Mouse (Mus musculus) testis, adult 2 months (tissue): Measurements from ENCODE around the gene Rngtt. TPM values are rescaled to one million over a fixed set of nuclear protein-coding genes. Genes with fewer than 3 reads are reported as not detected.

Experiments used
- H3K27ac ChIP-seq: fragments of 200-500 bp; 2 replicates; pipeline ENCODE4 v1.5.1; 2012; ENCODE audit warnings: low read depth, low read length; ENCODE audit not compliant: control insufficient read depth, insufficient read depth
- H3K27me3 ChIP-seq: fragments of 200-500 bp; 2 replicates; pipeline ENCODE4 v1.6.1; 2012; ENCODE audit warnings: mild to moderate bottlenecking, low read length, moderate library complexity; ENCODE audit not compliant: control insufficient read depth, insufficient read depth
- H3K36me3 ChIP-seq: fragments of 200-500 bp; 2 replicates; pipeline ENCODE4 v1.6.1; 2012; ENCODE audit warnings: mild to moderate bottlenecking, low read length; ENCODE audit not compliant: control insufficient read depth, insufficient read depth
- H3K4me1 ChIP-seq: fragments of 200-500 bp; 2 replicates; pipeline ENCODE4 v1.6.1; 2012; ENCODE audit warnings: low read length; ENCODE audit not compliant: control insufficient read depth, insufficient read depth
- H3K4me3 ChIP-seq: fragments of 200-500 bp; 2 replicates; pipeline ENCODE4 v1.5.1; 2012; ENCODE audit warnings: low read depth, mild to moderate bottlenecking, low read length, moderate library complexity, mixed read lengths; ENCODE audit not compliant: control insufficient read depth
- CTCF ChIP-seq: fragments of 200-500 bp; IDR thresholded peaks from 2 replicates; pipeline ENCODE4 v1.5.1; 2012; ENCODE audit warnings: low read depth, mild to moderate bottlenecking, inconsistent platforms, low read length, moderate library complexity; ENCODE audit not compliant: control insufficient read depth, insufficient read depth, insufficient replicate concordance
- POLR2A ChIP-seq: fragments of 200-500 bp; IDR thresholded peaks from 2 replicates; pipeline ENCODE4 v1.6.1; 2012; ENCODE audit warnings: low read depth, mild to moderate bottlenecking, inconsistent platforms, low read length, moderate library complexity; ENCODE audit not compliant: control insufficient read depth
- polyA plus RNA-seq: library from polyadenylated mRNA; depleted of rRNA; stranded (reverse); fragments of >200 nt; gene quantifications from 2 replicates; pipeline ENCODE4 v1.2.3, GENCODE M21; 2012

Rngtt gene
- polyA plus RNA-seq, 1 experiment, result 2.0 TPM

GRCm38 (mm10) chr4:33281891-33282685 is 28.0 kb upstream of the Rngtt start:
- no peaks in the 10 kb centered on the region for H3K36me3 ChIP-seq
- H3K4me1 ChIP-seq, result no peaks in the 10 kb centered on the region
- no peak overlapping the region for H3K4me3 ChIP-seq
- no peaks in the 10 kb centered on the region for H3K27me3 ChIP-seq
- TF ChIP-seq POLR2A, result no peak
- TF ChIP-seq CTCF, result no peak
- H3K27ac ChIP-seq, result no peak overlapping the region

GRCm38 (mm10) chr4:33284083-33284880 is 25.8 kb upstream of the Rngtt start:
- no peak overlapping the region for H3K27ac ChIP-seq
- H3K4me1 ChIP-seq, result no peaks in the 10 kb centered on the region
- no peak for TF ChIP-seq POLR2A
- no peak for TF ChIP-seq CTCF
- H3K27me3 ChIP-seq, result no peaks in the 10 kb centered on the region
- no peaks in the 10 kb centered on the region for H3K36me3 ChIP-seq
- H3K4me3 ChIP-seq, result no peak overlapping the region

GRCm38 (mm10) chr4:33285448-33285847 is 24.7 kb upstream of the Rngtt start:
- TF ChIP-seq POLR2A, result no peak
- TF ChIP-seq CTCF, result no peak
- H3K4me3 ChIP-seq, result no peak overlapping the region
- no peaks in the 10 kb centered on the region for H3K36me3 ChIP-seq
- no peaks in the 10 kb centered on the region for H3K27me3 ChIP-seq
- no peaks in the 10 kb centered on the region for H3K4me1 ChIP-seq
- H3K27ac ChIP-seq, result no peak overlapping the region

- H3K4me3 ChIP-seq, result no peak overlapping the region
Observed at GRCm38 (mm10) chr4:33289106-33289650, 20.9 kb upstream of the Rngtt start.

GRCm38 (mm10) chr4:33290002-33290401 is 20.1 kb upstream of the Rngtt start, which contains the start of gene Pnrc1:
Gene Pnrc1, minus strand, starts transcription at chr4:33290163.
- TF ChIP-seq POLR2A, result no peak
- TF ChIP-seq CTCF, result no peak
- no peaks in the 10 kb centered on the region for H3K36me3 ChIP-seq
- no peak within 1 kb of the TSS; the same call in 1 of the 2 replicates for H3K4me3 ChIP-seq
- H3K27me3 ChIP-seq, result no peaks in the 10 kb centered on the region
- H3K27ac ChIP-seq, result no peak within 1 kb of the TSS
- no peaks in the 10 kb centered on the region for H3K4me1 ChIP-seq

More at GRCm38 (mm10) chr4:33289106-33289650, 20.9 kb upstream of the Rngtt start:
- TF ChIP-seq CTCF (no peak), POLR2A (no peak)
- Histone ChIP-seq H3K27me3 (no peaks in the 10 kb centered on the region), H3K27ac (no peak overlapping the region), H3K36me3 (no peaks in the 10 kb centered on the region), H3K4me1 (no peaks in the 10 kb centered on the region)

- Histone ChIP-seq H3K27ac (no peak overlapping the region), H3K27me3 (no peaks in the 10 kb centered on the region), H3K4me1 (no peaks in the 10 kb centered on the region)
Observed at GRCm38 (mm10) chr4:33290878-33291277, 19.2 kb upstream of the Rngtt start.

More at GRCm38 (mm10) chr4:33290878-33291277, 19.2 kb upstream of the Rngtt start:
- TF ChIP-seq POLR2A, result no peak
- TF ChIP-seq CTCF, result no peak
- Histone ChIP-seq H3K4me3 (no peak overlapping the region), H3K36me3 (no peaks in the 10 kb centered on the region)
